Mouse (Mus musculus) liver, embryonic 11.5 days (tissue): ENCODE measurements around the gene Gm9513. TPM values are rescaled to one million over a fixed set of nuclear protein-coding genes. Genes with fewer than 3 reads are reported as not detected.

Experiments used
- ATAC-seq: fragments of 200-750 bp; cut with Nextera tagmentation; replicated peaks from 2 replicates; pipeline ENCODE4 v1.8.0; 2017; ENCODE audit warnings: moderate number of reproducible peaks, mild to moderate bottlenecking, moderate TSS enrichment, moderate library complexity; ENCODE audit not compliant: low FRiP score
- DNase-seq: peaks from one replicate; pipeline ENCODE4 v3.0.0-alpha.2; 2017; ENCODE audit warnings: low spot score
- H3K27ac ChIP-seq: fragments of 300-500 bp; sonication (generic); 2 replicates; pipeline ENCODE4 v1.5.1; 2014; ENCODE audit warnings: mild to moderate bottlenecking, low read depth, low read length, control low read depth
- H3K27me3 ChIP-seq: fragments of 300-500 bp; sonication (generic); replicated peaks from 2 replicates; pipeline ENCODE4 v1.6.1; 2014; ENCODE audit warnings: low read length, mixed read lengths; ENCODE audit not compliant: control insufficient read depth, insufficient read depth
- H3K36me3 ChIP-seq: fragments of 300-500 bp; sonication (generic); 2 replicates; pipeline ENCODE4 v1.6.1; 2014; ENCODE audit warnings: mild to moderate bottlenecking, low read length, moderate library complexity, mixed read lengths; ENCODE audit not compliant: control insufficient read depth, insufficient read depth
- H3K4me1 ChIP-seq: fragments of 300-500 bp; sonication (generic); replicated peaks from 2 replicates; pipeline ENCODE4 v1.6.1; 2014; ENCODE audit warnings: low read length, mixed read lengths; ENCODE audit not compliant: control insufficient read depth, insufficient read depth
- H3K4me2 ChIP-seq: fragments of 300-500 bp; sonication (generic); 2 replicates; pipeline ENCODE4 v1.6.1; 2014; ENCODE audit warnings: mild to moderate bottlenecking, control low read depth, moderate library complexity
- H3K4me3 ChIP-seq: fragments of 300-500 bp; sonication (generic); 2 replicates; pipeline ENCODE4 v1.5.1; 2014; ENCODE audit warnings: low read depth, low read length, control low read depth
- H3K9ac ChIP-seq: fragments of 300-500 bp; sonication (generic); 2 replicates; pipeline ENCODE4 v1.6.1; 2014; ENCODE audit warnings: low read depth, low read length, control low read depth
- H3K9me3 ChIP-seq: fragments of 300-500 bp; sonication (generic); 2 replicates; pipeline ENCODE4 v1.6.1; 2016; ENCODE audit warnings: low read length, inconsistent platforms, mixed read lengths; ENCODE audit not compliant: control insufficient read depth
- WGBS: fragments of 180-500 bp; shearing (Covaris S2); extraction: QIAGEN DNeasy Blood & Tissue Kit; methylation state at CpG from one replicate; pipeline ENCODE4 v1.1.7; 2014; 5-methylcytosine and 5-hydroxymethylcytosine counted together
- polyA plus RNA-seq: library from polyadenylated mRNA; unstranded; fragments of >200 nt; fragmentation: Nextera tagmentation; extraction: Ambion mirVana; gene quantifications from 2 replicates; pipeline ENCODE4 v1.2.1, GENCODE M21; 2014

The Gm9513 gene
- not detected in 2 replicates for polyA plus RNA-seq

- ATAC-seq (no peak), DNase-seq (no peak)
- H3K4me2 ChIP-seq, result no peak within 1 kb of the TSS
- H3K27me3 ChIP-seq, result no peaks in the 10 kb centered on the region
- no peak within 1 kb of the TSS for H3K9ac ChIP-seq
- no peaks in the 10 kb centered on the region for H3K36me3 ChIP-seq
- no peak within 1 kb of the TSS for H3K27ac ChIP-seq
- H3K4me1 ChIP-seq, result no peaks in the 10 kb centered on the region
- no peak within 1 kb of the TSS for H3K4me3 ChIP-seq
- WGBS, result 51% methylated on average over 3 of the region's 3 CpGs
- 0 out of 2 replicates have a peak, but pooled peaks cover 2% of the 10 kb centered on the region for H3K9me3 ChIP-seq
Observed at GRCm38 (mm10) chr9:36475338-36475737, at the start of gene Gm9513. Gene Gm9513 (plus strand): TSS chr9:36475638.

- no peak within 1 kb of the TSS for H3K4me3 ChIP-seq
- WGBS, result 67% methylated on average over 4 of the region's 4 CpGs
- no peak within 1 kb of the TSS for H3K4me2 ChIP-seq
- H3K4me1 ChIP-seq, result no peaks in the 10 kb centered on the region
- no peaks in the 10 kb centered on the region for H3K9me3 ChIP-seq
- no peak within 1 kb of the TSS for H3K27ac ChIP-seq
- no peak within 1 kb of the TSS for H3K9ac ChIP-seq
- ATAC-seq (no peak), DNase-seq (no peak)
- H3K27me3 ChIP-seq, result no peaks in the 10 kb centered on the region
- H3K36me3 ChIP-seq, result no peaks in the 10 kb centered on the region
Observed at GRCm38 (mm10) chr9:36431584-36431983, 43.9 kb upstream of the Gm9513 start, which contains the start of gene Gm7257. Gene Gm7257 (plus strand): TSS chr9:36431884.

- DNase-seq, result no peak
- Histone ChIP-seq H3K4me2 (no peak overlapping the region), H3K9ac (no peak overlapping the region), H3K27ac (no peak overlapping the region), H3K4me1 (no peaks in the 10 kb centered on the region), H3K27me3 (no peaks in the 10 kb centered on the region), H3K9me3 (no peaks in the 10 kb centered on the region), H3K36me3 (no peaks in the 10 kb centered on the region), H3K4me3 (no peak overlapping the region)
- ATAC-seq, result no peak
- 33% methylated on average over 2 of the region's 2 CpGs for WGBS
Observed at GRCm38 (mm10) chr9:36435051-36435764, 40.2 kb upstream of the Gm9513 start.

- no peak for DNase-seq
- H3K4me3 ChIP-seq, result no peak overlapping the region
- 78% methylated on average over 4 of the region's 4 CpGs for WGBS
- H3K9ac ChIP-seq, result no peak overlapping the region
- peaks cover 4% of the 10 kb centered on the region; the same call in 1 of the 2 replicates for H3K9me3 ChIP-seq
- H3K4me2 ChIP-seq, result no peak overlapping the region
- no peak overlapping the region for H3K27ac ChIP-seq
- no peaks in the 10 kb centered on the region for H3K4me1 ChIP-seq
- no peaks in the 10 kb centered on the region for H3K36me3 ChIP-seq
- no peaks in the 10 kb centered on the region for H3K27me3 ChIP-seq
- ATAC-seq, result no peak
Observed at GRCm38 (mm10) chr9:36494501-36495220, 19.2 kb downstream of the Gm9513 start.

- ATAC-seq (no peak), DNase-seq (no peak)
- Histone ChIP-seq H3K36me3 (no peaks in the 10 kb centered on the region), H3K4me2 (no peak overlapping the region), H3K27me3 (no peaks in the 10 kb centered on the region), H3K9ac (no peak overlapping the region), H3K4me3 (no peak overlapping the region), H3K9me3 (peaks cover 4% of the 10 kb centered on the region; the same call in 1 of the 2 replicates), H3K4me1 (no peaks in the 10 kb centered on the region), H3K27ac (no peak overlapping the region)
- WGBS, result 53% methylated on average over 1 of the region's 1 CpGs
Observed at GRCm38 (mm10) chr9:36495824-36496223, 20.4 kb downstream of the Gm9513 start.

GRCm38 (mm10) chr9:36504211-36504610, 28.8 kb downstream of the Gm9513 start:
- WGBS, result 80% methylated on average over 5 of the region's 5 CpGs
- peaks cover 4% of the 10 kb centered on the region for H3K9me3 ChIP-seq

More at GRCm38 (mm10) chr9:36504211-36504610, 28.8 kb downstream of the Gm9513 start:
- Histone ChIP-seq H3K27ac (no peak overlapping the region), H3K4me1 (no peaks in the 10 kb centered on the region), H3K9ac (no peak overlapping the region), H3K36me3 (no peaks in the 10 kb centered on the region), H3K27me3 (no peaks in the 10 kb centered on the region), H3K4me3 (no peak overlapping the region), H3K4me2 (no peak overlapping the region)
- ATAC-seq, result no peak
- no peak for DNase-seq

Other genes with a start within 250 kb of the Gm9513 start
- gene Gm7257, start 43.8 kb upstream of the Gm9513 start, polyA plus RNA-seq, result not detected in 2 replicates
- gene Gm5615, start 66.3 kb downstream of the Gm9513 start, polyA plus RNA-seq, result not detected in 2 replicates
- gene Gm17689, start 107.0 kb downstream of the Gm9513 start, polyA plus RNA-seq, result not detected in 2 replicates
- not detected in 2 replicates for gene A630095E13Rik, start 167.7 kb downstream of the Gm9513 start, polyA plus RNA-seq
- not detected in 2 replicates for gene Acrv1, start 217.6 kb downstream of the Gm9513 start, polyA plus RNA-seq